Mouse (Mus musculus) MEL (cell line): Measurements from ENCODE around the gene Mtmr10.

Experiments
- EP300 ChIP-seq, 2 experiments: IDR thresholded peaks; 2 replicates each; pipeline ENCODE4 v1.6.1; 2011; ENCODE audit warnings: improper control_type of control experiment in 2 of 2, low read length in 2 of 2, low read depth in 1 of 2, mild to moderate bottlenecking in 1 of 2
- GATA1 ChIP-seq: IDR thresholded peaks from 2 replicates; pipeline ENCODE4 v1.6.1; 2011; ENCODE audit warnings: low read depth, low read length, improper control_type of control experiment
- POLR2AphosphoS5 ChIP-seq: IDR thresholded peaks from 2 replicates; pipeline ENCODE4 v1.6.1; 2012; ENCODE audit warnings: low read depth, borderline replicate concordance, mild to moderate bottlenecking, inconsistent platforms, low read length, moderate library complexity, mixed read lengths
- SIN3A ChIP-seq: IDR thresholded peaks from 2 replicates; pipeline ENCODE4 v1.6.1; 2012; ENCODE audit warnings: low read length, improper control_type of control experiment, inconsistent platforms

DNA sequence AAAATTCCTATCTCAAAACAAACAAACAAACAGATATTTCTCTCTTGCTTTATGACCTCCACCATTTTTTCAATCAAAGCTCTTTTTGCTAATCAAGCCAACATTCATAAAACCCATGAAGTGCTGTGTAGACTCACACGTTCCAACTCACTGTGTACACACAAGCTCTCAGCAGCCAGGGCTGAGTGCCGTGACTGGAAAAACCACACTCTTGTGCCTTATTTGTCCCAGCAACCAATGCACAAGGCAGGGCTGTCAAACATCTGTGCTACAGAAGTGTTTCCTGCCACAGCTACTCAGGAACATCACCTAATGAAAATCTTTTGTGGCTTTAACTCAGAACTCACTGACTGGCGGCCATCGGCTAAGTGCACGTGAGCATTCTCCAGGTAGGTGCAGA is 78.4 kb downstream of the Mtmr10 start:
- TF ChIP-seq EP300 (IDR thresholded peaks at IDR 0.05; ENCODE audit: low read depth in 1 of 2, low read length in 2 of 2) (no peak), GATA1 (no peak), POLR2AphosphoS5 (no peak), SIN3A (no peak)
